Comparison of ENCODE assay signal across 8 mouse cellular contexts in genomic region chr2:118790551-118791525, GRCm38 (mm10). TPM values are rescaled to one million over a fixed set of nuclear protein-coding genes. Genes with fewer than 3 reads are reported as not detected.
A peak's percentile ranks its signal among the peaks of the same experiment; 100 is the strongest.
DNase-seq lines count a peak whose midpoint lies in the region; ATAC-seq and TF ChIP-seq lines count a peak whose summit lies in the region.

No protein-coding gene starts in this region.

- ATAC-seq in intestine, embryonic 14.5 days (replicated peaks; ENCODE audit: low FRiP score, low TSS enrichment, low read depth) = peak; percentile 56; the same call in 1 of the 2 replicates
- no peak for ATAC-seq in limb, embryonic 11.5 days (ENCODE audit: insufficient number of reproducible peaks, low FRiP score, low TSS enrichment, low read depth)
- peak; percentile 64; the same call in 1 of the 2 replicates for ATAC-seq in midbrain, embryonic 11.5 days (ENCODE audit: low FRiP score)

- H3K9ac ChIP-seq in intestine, embryonic 14.5 days (ENCODE audit: low read length) = no peak overlapping the region
- no peak overlapping the region for H3K9ac ChIP-seq in limb, embryonic 11.5 days (ENCODE audit: low read length)
- no peak overlapping the region for H3K9ac ChIP-seq in midbrain, embryonic 11.5 days (ENCODE audit: low read length)

- no peaks in the 10 kb centered on the region for H3K9me3 ChIP-seq in intestine, embryonic 14.5 days (ENCODE audit: control insufficient read depth, low read length)
- H3K9me3 ChIP-seq in limb, embryonic 11.5 days (ENCODE audit: control insufficient read depth, low read length) = no peaks in the 10 kb centered on the region
- H3K9me3 ChIP-seq in midbrain, embryonic 11.5 days (ENCODE audit: control insufficient read depth, low read length) = no peaks in the 10 kb centered on the region

- peak in 1 of 2 experiments; percentile 34 for DNase-seq in spleen, adult 2 months (ENCODE audit: low read depth in 1 of 2, low spot score in 2 of 2)
- no peak for DNase-seq in spleen, adult 12 weeks (ENCODE audit: low spot score)
- DNase-seq in embryo, embryonic 10.5 days (ENCODE audit: low spot score) = peak; percentile 63
- peak; percentile 63 for DNase-seq in gastrocnemius, postnatal 25 days
- DNase-seq in intestine, embryonic 14.5 days (ENCODE audit: low spot score) = peak; percentile 72
- peak; percentile 76 for DNase-seq in limb, embryonic 11.5 days (ENCODE audit: low spot score)
- peak; percentile 95 for DNase-seq in midbrain, embryonic 11.5 days (ENCODE audit: low spot score, missing footprints)
- DNase-seq in spleen, postnatal 14 days (ENCODE audit: low spot score in 2 of 2) = peak; percentile 33 to 41

- no peak overlapping the region for H3K27ac ChIP-seq in spleen, adult 2 months (ENCODE audit: insufficient read depth, low read length)
- no peak overlapping the region for H3K27ac ChIP-seq in intestine, embryonic 14.5 days (ENCODE audit: low read depth)
- no peak overlapping the region for H3K27ac ChIP-seq in limb, embryonic 11.5 days (replicated peaks; ENCODE audit: low read depth, low read length)
- H3K27ac ChIP-seq in midbrain, embryonic 11.5 days (ENCODE audit: low read depth, low read length) = no peak overlapping the region

- no peak overlapping the region for H3K4me3 ChIP-seq in spleen, adult 2 months (ENCODE audit: extremely low read depth, insufficient read depth, insufficient read length)
- 0 out of 2 replicates have a peak overlapping the region, but pooled peaks have one; percentile 7 for H3K4me3 ChIP-seq in intestine, embryonic 14.5 days (ENCODE audit: low read depth, low read length)
- H3K4me3 ChIP-seq in limb, embryonic 11.5 days (ENCODE audit: low read depth, low read length) = 0 out of 2 replicates have a peak overlapping the region, but pooled peaks have one; percentile 5
- H3K4me3 ChIP-seq in midbrain, embryonic 11.5 days (ENCODE audit: low read depth, low read length) = no peak overlapping the region

- peak overlapping the region; percentile 39 for H3K4me2 ChIP-seq in intestine, embryonic 14.5 days (ENCODE audit: low read length)
- H3K4me2 ChIP-seq in limb, embryonic 11.5 days (ENCODE audit: low read depth, severe bottlenecking) = peak overlapping the region; percentile 32
- peak overlapping the region; percentile 10; the same call in 1 of the 2 replicates for H3K4me2 ChIP-seq in midbrain, embryonic 11.5 days

- peak; percentile 30; the same call in 1 of the 2 replicates for TF ChIP-seq CTCF in spleen, adult 2 months (IDR thresholded peaks at IDR 0.05; ENCODE audit: extremely low read depth, insufficient read depth, insufficient read length, insufficient replicate concordance)

- no peaks in the 10 kb centered on the region for H3K36me3 ChIP-seq in spleen, adult 2 months (ENCODE audit: control insufficient read depth, insufficient read depth, low read length)
- H3K36me3 ChIP-seq in intestine, embryonic 14.5 days (ENCODE audit: control insufficient read depth, insufficient read depth, low read length) = no peaks in the 10 kb centered on the region
- H3K36me3 ChIP-seq in limb, embryonic 11.5 days (ENCODE audit: control insufficient read depth, insufficient read depth, low read length) = no peaks in the 10 kb centered on the region
- no peaks in the 10 kb centered on the region for H3K36me3 ChIP-seq in midbrain, embryonic 11.5 days (ENCODE audit: control insufficient read depth, insufficient read depth, low read length)

- H3K4me1 ChIP-seq in spleen, adult 2 months (ENCODE audit: control insufficient read depth, insufficient read depth, insufficient read length) = peaks cover 2% of the 10 kb centered on the region; the same call in 1 of the 2 replicates
- peaks cover 5% of the 10 kb centered on the region for H3K4me1 ChIP-seq in intestine, embryonic 14.5 days (replicated peaks; ENCODE audit: control insufficient read depth, insufficient read depth, low read length)
- no peaks in the 10 kb centered on the region for H3K4me1 ChIP-seq in limb, embryonic 11.5 days (ENCODE audit: control insufficient read depth, insufficient read depth, low read length)
- peaks cover 4% of the 10 kb centered on the region; the same call in 1 of the 2 replicates for H3K4me1 ChIP-seq in midbrain, embryonic 11.5 days (ENCODE audit: control insufficient read depth, insufficient read depth, low read length)

- TF ChIP-seq POLR2A in spleen, adult 2 months (IDR thresholded peaks at IDR 0.05; ENCODE audit: low read depth, low read length) = no peak

- H3K27me3 ChIP-seq in spleen, adult 2 months (ENCODE audit: control insufficient read depth, insufficient read depth, low read length) = no peaks in the 10 kb centered on the region
- H3K27me3 ChIP-seq in intestine, embryonic 14.5 days (replicated peaks; ENCODE audit: control insufficient read depth, insufficient read depth, low read length) = no peaks in the 10 kb centered on the region
- no peaks in the 10 kb centered on the region; the same call in 1 of the 2 replicates for H3K27me3 ChIP-seq in limb, embryonic 11.5 days (ENCODE audit: control insufficient read depth, insufficient read depth, low read length)
- no peaks in the 10 kb centered on the region; the same call in 1 of the 2 replicates for H3K27me3 ChIP-seq in midbrain, embryonic 11.5 days (ENCODE audit: control insufficient read depth, insufficient read depth, low read length)

- 43% methylated on average over 44 of the region's 44 CpGs for WGBS in spleen, adult 2 months
- WGBS in intestine, embryonic 14.5 days = 22% methylated on average over 44 of the region's 44 CpGs
- 29% methylated on average over 44 of the region's 44 CpGs for WGBS in limb, embryonic 11.5 days
- 29% methylated on average over 44 of the region's 44 CpGs for WGBS in midbrain, embryonic 11.5 days

RNA-seq across cellular contexts. Expression of gene Disp2, which starts 11.3 kb away (rescaled TPM):
- polyA plus RNA-seq in spleen, adult 2 months (2012; rRNA removed) = 0.09 and 0.14 TPM in 2 replicates
- not detected for total RNA-seq in gastrocnemius, postnatal 25 days (2021)
- 2.6 and 3.0 TPM in 2 replicates for polyA plus RNA-seq in intestine, embryonic 14.5 days (2014; fragmentation: Nextera tagmentation; extraction: Ambion mirVana)
- polyA plus RNA-seq in limb, embryonic 11.5 days (2014; fragmentation: Nextera tagmentation; extraction: Ambion mirVana) = 0.05 TPM in 1 of 2 replicates, not detected in the other
- 7.8 and 8.0 TPM in 2 replicates for polyA plus RNA-seq in midbrain, embryonic 11.5 days (2014; fragmentation: Nextera tagmentation; extraction: Ambion mirVana)

RNA-seq across cellular contexts. Expression of gene Phgr1, which starts 18.3 kb away (rescaled TPM):
- 0.28 and 0.36 TPM in 2 replicates for polyA plus RNA-seq in spleen, adult 2 months (2012; rRNA removed)
- not detected for total RNA-seq in gastrocnemius, postnatal 25 days (2021)
- polyA plus RNA-seq in intestine, embryonic 14.5 days (2014; fragmentation: Nextera tagmentation; extraction: Ambion mirVana) = 21.2 and 45.1 TPM in 2 replicates
- not detected in 2 replicates for polyA plus RNA-seq in limb, embryonic 11.5 days (2014; fragmentation: Nextera tagmentation; extraction: Ambion mirVana)
- not detected in 2 replicates for polyA plus RNA-seq in midbrain, embryonic 11.5 days (2014; fragmentation: Nextera tagmentation; extraction: Ambion mirVana)

RNA-seq across cellular contexts. Expression of gene Knstrn, which starts 23.0 kb away (rescaled TPM):
- polyA plus RNA-seq in spleen, adult 2 months (2012; rRNA removed) = 3.7 and 4.2 TPM in 2 replicates
- 1 to 10 TPM in 1 of 2 experiments, under 1 TPM in 1; 0.92 to 1.3 TPM for total RNA-seq in gastrocnemius, postnatal 25 days (2021)
- 97.9 and 109 TPM in 2 replicates for polyA plus RNA-seq in intestine, embryonic 14.5 days (2014; fragmentation: Nextera tagmentation; extraction: Ambion mirVana)
- polyA plus RNA-seq in limb, embryonic 11.5 days (2014; fragmentation: Nextera tagmentation; extraction: Ambion mirVana) = 179 and 186 TPM in 2 replicates
- polyA plus RNA-seq in midbrain, embryonic 11.5 days (2014; fragmentation: Nextera tagmentation; extraction: Ambion mirVana) = 201 and 203 TPM in 2 replicates

RNA-seq across cellular contexts. Expression of gene Ccdc9b, which starts 28.4 kb away (rescaled TPM):
- 2.6 and 3.1 TPM in 2 replicates for polyA plus RNA-seq in spleen, adult 2 months (2012; rRNA removed)
- total RNA-seq in gastrocnemius, postnatal 25 days (2021) = 10 to 100 TPM; 11.8 to 13.0 TPM
- 1.2 and 1.4 TPM in 2 replicates for polyA plus RNA-seq in intestine, embryonic 14.5 days (2014; fragmentation: Nextera tagmentation; extraction: Ambion mirVana)
- polyA plus RNA-seq in limb, embryonic 11.5 days (2014; fragmentation: Nextera tagmentation; extraction: Ambion mirVana) = 0.04 and 0.26 TPM in 2 replicates
- 0.86 and 0.92 TPM in 2 replicates for polyA plus RNA-seq in midbrain, embryonic 11.5 days (2014; fragmentation: Nextera tagmentation; extraction: Ambion mirVana)

RNA-seq across cellular contexts. Expression of gene Inafm2, which starts 45.3 kb away (rescaled TPM):
- 8.7 and 12.1 TPM in 2 replicates for polyA plus RNA-seq in spleen, adult 2 months (2012; rRNA removed)
- 1 to 10 TPM; 3.6 to 4.9 TPM for total RNA-seq in gastrocnemius, postnatal 25 days (2021)
- 31.9 and 37.0 TPM in 2 replicates for polyA plus RNA-seq in intestine, embryonic 14.5 days (2014; fragmentation: Nextera tagmentation; extraction: Ambion mirVana)
- 26.9 and 28.2 TPM in 2 replicates for polyA plus RNA-seq in limb, embryonic 11.5 days (2014; fragmentation: Nextera tagmentation; extraction: Ambion mirVana)
- polyA plus RNA-seq in midbrain, embryonic 11.5 days (2014; fragmentation: Nextera tagmentation; extraction: Ambion mirVana) = 36.0 and 39.9 TPM in 2 replicates

Comparison
In these comparisons a context has a peak if more than half of its experiments do, and no peak if none do; other contexts are left out.
1. H3K4me3 ChIP-seq: peak in intestine, embryonic 14.5 days (single experiment) and limb, embryonic 11.5 days (single experiment); none in spleen, adult 2 months (single experiment) and midbrain, embryonic 11.5 days (single experiment).
2. RNA of gene Phgr1, which starts 18.3 kb away (polyA plus RNA-seq): 21.2 to 45.1 TPM in intestine, embryonic 14.5 days; 0.28 to 0.36 TPM in spleen, adult 2 months, not detected in limb, embryonic 11.5 days and not detected in midbrain, embryonic 11.5 days; every median in the first group is over 10 times any median in the second.
3. RNA of gene Knstrn, which starts 23.0 kb away (polyA plus RNA-seq): 201 to 203 TPM in midbrain, embryonic 11.5 days, 179 to 186 TPM in limb, embryonic 11.5 days and 97.9 to 109 TPM in intestine, embryonic 14.5 days; 3.7 to 4.2 TPM in spleen, adult 2 months; every median in the first group is over 10 times any median in the second.
4. Peak in every context shown above with its lines, with median percentiles within 50 percentile points of each other: H3K4me2 ChIP-seq.